Mouse (Mus musculus) right cerebral cortex, adult 18-20 months (tissue): ENCODE measurements around the gene Ddx10.
"Not testable (repeated sequence)": the region's sequence is repeated elsewhere in the genome, so short reads cannot be mapped to it uniquely, and the experiment has no call there.

Experiments used
- DNase-seq: peaks from one replicate; pipeline ENCODE4 v3.0.0; 2022; ENCODE audit warnings: mixed read lengths

Gene Ddx10

GRCm38 (mm10) chr9:53143508-53143907, 104.3 kb downstream of the Ddx10 start:
- no peak for DNase-seq

DNA sequence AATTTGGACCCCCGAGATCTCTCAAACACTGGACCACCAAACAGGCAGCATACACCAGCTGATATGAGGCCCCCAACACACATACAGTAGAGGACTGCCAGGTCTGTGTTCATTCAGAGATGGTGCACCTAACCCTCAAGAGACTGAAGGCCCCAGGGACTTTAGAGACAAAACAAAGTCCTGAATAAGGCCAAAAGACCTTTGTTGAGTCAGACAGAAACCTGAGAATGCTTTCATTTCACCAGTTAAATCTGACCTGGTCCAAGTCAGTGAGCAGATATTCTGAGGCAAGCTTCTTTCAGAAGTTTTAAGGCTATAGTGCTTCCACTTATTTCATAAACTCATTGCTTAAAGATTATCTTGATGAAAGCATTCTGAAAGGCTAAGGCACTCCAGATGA, 105.4 kb downstream of the Ddx10 start:
- DNase-seq = not testable (repeated sequence)

GRCm38 (mm10) chr9:53140610-53141165, 107.2 kb downstream of the Ddx10 start:
- no peak for DNase-seq

DNA sequence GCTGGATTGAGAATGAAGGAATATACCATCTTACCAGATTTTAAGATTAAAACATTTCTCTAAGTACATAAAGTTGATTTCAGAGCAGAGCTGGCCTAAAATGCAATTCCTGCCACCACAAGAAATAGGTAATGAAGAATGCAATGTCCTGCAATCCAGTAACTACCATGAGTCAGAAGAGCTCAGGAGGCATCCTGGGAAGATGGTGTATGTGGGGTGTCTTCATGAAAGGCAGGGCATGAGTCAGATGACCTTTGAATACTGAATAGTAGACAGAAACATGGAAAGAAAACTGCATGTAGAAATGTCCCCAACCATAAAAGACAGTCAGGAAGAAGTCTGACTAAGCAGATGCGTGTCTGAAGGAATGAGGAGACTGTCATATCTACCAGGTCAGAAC, 115.0 kb downstream of the Ddx10 start:
- no peak for DNase-seq

GRCm38 (mm10) chr9:53130460-53130859, 117.4 kb downstream of the Ddx10 start:
- no peak for DNase-seq

GRCm38 (mm10) chr9:53101103-53101502, 146.8 kb downstream of the Ddx10 start:
- no peak for DNase-seq

DNA sequence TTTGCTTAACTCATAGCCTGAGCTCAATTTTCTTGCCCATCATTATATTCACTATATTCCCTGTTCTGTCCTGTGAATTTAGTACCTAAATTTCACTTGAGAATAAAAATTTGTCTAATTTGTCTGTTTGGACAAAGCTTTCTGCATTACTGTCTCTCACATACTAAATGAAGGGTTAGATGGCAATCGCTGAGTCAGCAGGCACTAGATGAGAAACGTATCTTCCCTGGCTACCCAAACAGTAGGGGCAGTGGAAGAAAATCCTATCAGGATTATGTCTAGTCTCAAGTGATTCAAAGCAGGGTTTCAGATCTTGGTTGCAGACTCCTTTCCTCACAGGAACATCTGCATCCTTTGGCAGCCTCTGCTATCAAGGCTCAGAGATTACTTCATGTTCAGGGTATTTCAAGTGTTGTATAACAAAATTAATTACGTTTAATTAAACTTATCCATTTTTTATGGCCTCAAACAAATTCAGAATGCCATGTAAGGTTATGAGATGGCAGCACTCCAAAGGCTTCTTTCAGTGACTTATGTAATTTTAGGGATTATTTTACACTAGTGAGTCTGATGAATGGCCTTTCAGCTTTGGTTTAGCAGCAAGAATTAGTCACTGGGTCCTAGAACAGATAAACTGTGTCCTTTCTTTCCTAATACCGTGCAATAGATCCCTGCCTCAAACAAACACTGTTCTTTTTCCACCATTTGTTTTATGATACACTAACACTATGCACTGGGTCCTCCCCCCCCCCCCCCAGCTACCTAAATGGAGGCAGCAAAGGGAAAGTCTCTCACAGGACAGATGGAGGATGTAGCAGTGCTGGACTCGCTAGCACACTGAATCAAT, 152.3 kb downstream of the Ddx10 start:
- DNase-seq = no peak

DNA sequence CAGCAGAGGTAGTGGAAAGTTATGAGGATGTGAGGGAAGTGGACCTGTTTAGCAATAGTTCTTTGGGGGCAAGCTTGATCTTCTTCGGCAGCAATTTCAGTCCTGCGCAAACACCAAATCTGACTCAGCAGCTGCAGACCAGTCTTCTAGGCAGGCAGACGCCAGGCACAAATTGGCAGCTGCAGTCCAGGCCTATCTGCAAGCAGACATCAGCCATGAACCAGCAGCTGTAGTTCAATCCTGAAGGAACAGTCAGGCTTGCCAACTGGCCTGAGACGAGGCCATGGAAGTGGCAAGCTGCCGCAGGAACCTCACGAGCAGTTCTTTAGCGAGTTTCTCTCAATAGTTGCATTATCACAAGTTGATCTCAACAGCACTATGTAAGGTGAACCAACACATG, 153.3 kb downstream of the Ddx10 start:
- DNase-seq = no peak

DNA sequence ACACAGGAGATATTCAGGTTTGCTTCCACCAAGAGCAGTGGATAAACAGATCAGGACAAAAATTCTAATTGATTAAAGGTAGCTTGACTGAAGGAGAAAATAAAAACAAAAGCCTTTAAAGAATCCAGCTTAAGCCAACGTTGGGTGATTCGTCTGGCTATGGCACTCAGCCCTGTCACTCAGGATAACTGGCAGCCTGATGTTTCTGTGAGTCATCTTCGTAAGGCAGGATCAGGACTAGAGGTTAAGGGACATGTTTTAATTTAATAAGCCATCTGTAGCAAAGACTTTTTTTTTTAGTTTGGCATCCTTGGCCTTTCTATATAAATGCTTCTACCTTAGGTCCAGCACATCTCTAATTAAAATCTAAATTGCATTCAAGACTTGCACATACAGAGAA, 170.2 kb downstream of the Ddx10 start:
- DNase-seq = no peak

- no peak for DNase-seq
Observed at GRCm38 (mm10) chr9:53075931-53076330, 171.9 kb downstream of the Ddx10 start.

DNA sequence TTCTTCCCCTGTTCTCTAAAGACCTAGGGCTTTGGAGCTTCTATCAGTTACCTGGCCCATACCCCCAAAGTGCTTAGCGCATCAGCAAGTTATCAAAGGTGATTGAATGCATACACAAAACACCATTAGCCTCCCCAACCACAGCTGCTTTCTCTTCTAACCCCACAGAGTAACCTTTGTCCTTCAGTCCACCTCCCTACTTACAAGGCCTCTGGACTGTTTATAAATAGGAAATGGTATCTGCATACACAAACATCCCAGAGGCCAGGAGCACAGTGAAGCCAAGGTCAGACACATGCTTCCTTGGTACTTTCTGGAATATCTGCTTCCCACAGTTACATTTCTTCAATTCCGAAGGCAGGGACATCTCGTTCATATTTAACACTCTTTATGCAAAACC, 173.4 kb downstream of the Ddx10 start:
- no peak for DNase-seq

DNA sequence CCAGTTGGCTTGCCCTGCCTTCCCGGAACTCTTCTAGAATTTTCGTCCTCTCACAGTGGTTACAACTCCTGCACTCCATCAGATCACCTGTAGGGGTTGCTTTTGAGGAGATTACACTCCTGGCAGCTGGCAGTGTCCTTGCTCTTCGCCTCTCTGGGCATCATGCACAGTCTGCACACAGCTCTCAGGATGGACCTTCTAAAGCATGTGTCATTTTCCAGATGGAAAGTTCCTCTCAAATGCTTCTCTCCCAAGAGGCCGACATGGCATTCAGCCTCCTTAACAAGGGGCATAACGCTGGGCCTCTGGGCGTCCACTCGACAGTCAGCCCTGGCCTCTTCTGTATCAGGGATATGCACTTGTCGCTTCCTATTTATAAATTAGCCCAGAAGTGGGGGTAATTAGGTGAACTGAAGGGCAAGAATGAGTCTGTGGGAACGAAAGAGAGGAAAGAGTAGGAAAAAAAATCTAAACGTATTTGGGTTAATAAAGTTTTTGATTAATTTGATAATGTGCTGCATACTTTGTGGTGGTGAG, 174.2 kb downstream of the Ddx10 start:
- no peak for DNase-seq

GRCm38 (mm10) chr9:53072088-53072487, 175.8 kb downstream of the Ddx10 start:
- no peak for DNase-seq

DNA sequence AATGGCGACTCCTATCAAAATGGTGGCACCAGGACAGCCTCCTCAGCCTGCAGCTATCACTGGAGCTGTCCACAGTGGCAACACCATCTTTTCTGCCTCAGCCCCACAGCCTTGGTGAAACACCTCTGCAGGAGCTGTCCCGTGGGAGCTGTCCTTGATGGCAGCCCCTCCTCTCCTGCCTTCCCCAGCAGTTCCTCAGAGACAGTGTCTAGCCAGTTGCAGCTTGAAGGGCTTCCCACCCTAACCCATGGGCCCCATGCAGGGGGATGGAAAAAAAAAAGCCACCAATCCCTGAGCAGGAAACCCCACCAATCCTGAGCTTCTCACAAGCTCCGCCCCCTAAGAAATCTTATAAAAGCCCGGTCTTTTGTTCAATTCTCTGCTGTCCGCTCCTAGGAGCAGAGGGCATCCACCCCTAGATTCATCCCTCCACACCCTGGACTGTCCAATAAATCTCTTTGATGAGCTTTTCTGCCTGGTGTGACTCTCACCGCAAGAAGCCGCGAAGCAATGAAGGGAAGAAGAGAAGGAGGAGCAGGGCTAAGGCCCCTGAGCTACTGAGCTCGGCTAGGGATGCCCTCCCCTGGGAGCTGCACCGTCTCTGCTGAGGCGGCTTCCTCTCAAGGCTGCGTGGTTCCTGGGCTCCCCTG, 176.9 kb downstream of the Ddx10 start:
- DNase-seq = no peak

GRCm38 (mm10) chr9:53068166-53068565, 179.7 kb downstream of the Ddx10 start:
- no peak for DNase-seq

- no peak for DNase-seq
Observed at GRCm38 (mm10) chr9:53066428-53066827, 181.4 kb downstream of the Ddx10 start.

DNA sequence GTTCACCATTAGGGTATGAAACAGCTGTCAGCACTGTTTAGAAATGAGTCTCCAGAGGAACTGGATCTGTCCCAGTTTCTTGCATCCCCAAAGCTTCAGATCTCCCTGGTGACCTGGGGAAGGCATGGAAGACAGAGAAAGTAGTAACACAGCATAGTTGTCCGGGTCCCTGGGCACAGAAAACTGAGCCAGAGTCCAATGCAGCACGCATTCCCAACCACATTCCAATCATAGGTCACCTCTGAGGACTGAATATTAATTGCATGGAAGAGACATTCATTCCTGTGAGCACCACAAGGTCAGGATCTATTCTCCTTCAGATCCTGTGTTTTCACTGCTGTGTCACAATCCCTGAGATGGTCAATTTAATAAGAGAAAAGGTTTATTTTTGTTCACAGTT, 182.8 kb downstream of the Ddx10 start:
- DNase-seq = no peak

DNA sequence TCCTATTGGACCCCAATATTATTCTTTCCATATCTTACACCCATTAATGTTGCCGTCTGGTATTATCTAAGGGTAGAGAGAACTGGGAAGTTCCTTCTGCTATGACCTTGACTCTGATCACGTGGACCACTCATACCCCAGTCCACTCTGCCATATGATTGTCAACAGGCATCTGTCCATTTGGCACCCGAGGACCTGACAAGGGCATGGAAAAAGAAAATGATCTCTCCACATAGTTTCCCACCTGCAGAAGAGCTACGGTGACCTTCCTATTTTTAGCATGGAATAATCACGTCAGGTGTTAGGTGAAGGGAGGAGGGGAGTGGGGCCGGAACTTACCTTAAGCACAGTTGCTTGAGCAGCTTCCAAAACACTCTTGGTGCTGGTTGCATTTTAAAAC, 183.3 kb downstream of the Ddx10 start:
- DNase-seq = no peak

DNA sequence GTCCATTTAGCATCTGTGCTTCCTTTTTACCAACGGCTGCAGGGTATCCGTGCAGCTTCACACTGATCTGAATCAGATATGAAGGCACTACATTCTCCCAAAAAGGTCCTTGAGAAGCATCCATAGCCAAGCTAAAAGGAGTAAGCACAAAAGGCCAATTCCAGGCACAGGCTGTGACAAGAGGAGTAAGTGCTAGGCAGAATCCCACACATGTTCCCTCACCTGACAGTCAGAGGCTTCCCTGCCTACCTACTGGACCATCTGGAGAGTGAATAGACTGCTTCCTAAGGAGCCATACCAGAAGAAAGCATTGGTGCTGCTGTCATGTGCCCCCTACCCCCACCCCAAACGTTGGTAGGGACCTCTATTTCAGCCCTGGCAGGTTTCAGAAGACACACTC, 192.5 kb downstream of the Ddx10 start:
- peak; percentile 38 for DNase-seq
